Mouse (Mus musculus) MEL (cell line): ENCODE measurements around the gene Pafah2. TPM values are rescaled to one million over a fixed set of nuclear protein-coding genes. Genes with fewer than 3 reads are reported as not detected.

Experiments
- DNase-seq: peaks from one replicate; pipeline ENCODE4 v3.0.0; 2011; ENCODE audit warnings: low read depth, low spot score
- H3K27ac ChIP-seq: 2 replicates; pipeline ENCODE4 v1.5.1; 2012; ENCODE audit warnings: low read depth, mild to moderate bottlenecking, control low read depth, low read length, moderate library complexity; ENCODE audit not compliant: control insufficient read depth
- H3K27me3 ChIP-seq, 2 experiments: fragments of 150-350 bp in 1 of 2; sonication (generic) in 1 of 2; 2 replicates each; pipeline ENCODE4 v1.6.1; 2012; ENCODE audit warnings: low read length in 2 of 2, mild to moderate bottlenecking in 2 of 2, improper control_type of control experiment in 1 of 2, moderate library complexity in 1 of 2; ENCODE audit not compliant: insufficient read depth in 2 of 2, control insufficient read depth in 1 of 2
- H3K36me3 ChIP-seq, 2 experiments: 2 replicates each; pipeline ENCODE4 v1.6.1; 2012 to 2014; ENCODE audit warnings: low read length in 2 of 2, improper control_type of control experiment in 1 of 2, inconsistent platforms in 1 of 2, mild to moderate bottlenecking in 1 of 2; ENCODE audit not compliant: insufficient read depth in 2 of 2, control insufficient read depth in 1 of 2
- H3K4me1 ChIP-seq, 2 experiments: fragments of 150-350 bp in 1 of 2; sonication (generic) in 1 of 2; 2 replicates each; pipeline ENCODE4 v1.6.1; 2012; ENCODE audit warnings: low read length in 2 of 2, improper control_type of control experiment in 1 of 2, mild to moderate bottlenecking in 1 of 2; ENCODE audit not compliant: insufficient read depth in 2 of 2, control insufficient read depth in 1 of 2
- H3K4me3 ChIP-seq, 2 experiments: fragments of 150-350 bp in 1 of 2; sonication (generic) in 1 of 2; 2 replicates each; pipeline ENCODE4 v1.5.1; 2012; ENCODE audit warnings: low read depth in 2 of 2, low read length in 2 of 2, mild to moderate bottlenecking in 2 of 2, moderate library complexity in 2 of 2, control low read depth in 1 of 2, improper control_type of control experiment in 1 of 2; ENCODE audit not compliant: control insufficient read depth in 1 of 2, insufficient read depth in 1 of 2
- H3K79me2 ChIP-seq: 2 replicates; pipeline ENCODE4 v1.6.1; 2012; ENCODE audit warnings: mild to moderate bottlenecking, low read length, moderate library complexity; ENCODE audit not compliant: control insufficient read depth, poor library complexity, insufficient read depth
- H3K9ac ChIP-seq: 2 replicates; pipeline ENCODE4 v1.6.1; 2012; ENCODE audit warnings: low read depth, mild to moderate bottlenecking, control low read depth, low read length, moderate library complexity; ENCODE audit not compliant: control insufficient read depth, poor library complexity, severe bottlenecking
- H3K9me3 ChIP-seq: fragments of 150-350 bp; sonication (generic); replicated peaks from 2 replicates; pipeline ENCODE4 v1.6.1; 2012; ENCODE audit warnings: mild to moderate bottlenecking, low read length, improper control_type of control experiment, moderate library complexity; ENCODE audit not compliant: insufficient read depth
- BHLHE40 ChIP-seq: IDR thresholded peaks from 2 replicates; pipeline ENCODE4 v1.6.1; 2012; ENCODE audit warnings: low read depth, mild to moderate bottlenecking, inconsistent platforms, low read length, improper control_type of control experiment, borderline replicate concordance
- CHD2 ChIP-seq: IDR thresholded peaks from 2 replicates; pipeline ENCODE4 v1.6.1; 2011; ENCODE audit warnings: low read length, improper control_type of control experiment
- E2F4 ChIP-seq: IDR thresholded peaks from 2 replicates; pipeline ENCODE4 v1.6.1; 2011; ENCODE audit warnings: low read depth, low read length, improper control_type of control experiment, borderline replicate concordance
- ELF1 ChIP-seq: IDR thresholded peaks from 2 replicates; pipeline ENCODE4 v1.6.1; 2014; ENCODE audit warnings: low read depth, mild to moderate bottlenecking, inconsistent platforms, low read length, improper control_type of control experiment, moderate library complexity
- EP300 ChIP-seq, 2 experiments: IDR thresholded peaks; 2 replicates each; pipeline ENCODE4 v1.6.1; 2011; ENCODE audit warnings: improper control_type of control experiment in 2 of 2, low read length in 2 of 2, low read depth in 1 of 2, mild to moderate bottlenecking in 1 of 2
- GABPA ChIP-seq: IDR thresholded peaks from 2 replicates; pipeline ENCODE4 v1.6.1; 2012; ENCODE audit warnings: low read depth, mild to moderate bottlenecking, inconsistent platforms, low read length, improper control_type of control experiment, moderate library complexity
- GATA1 ChIP-seq: IDR thresholded peaks from 2 replicates; pipeline ENCODE4 v1.6.1; 2011; ENCODE audit warnings: low read depth, low read length, improper control_type of control experiment
- HCFC1 ChIP-seq: IDR thresholded peaks from 2 replicates; pipeline ENCODE4 v1.6.1; 2012; ENCODE audit warnings: low read depth, mild to moderate bottlenecking, inconsistent platforms, low read length, improper control_type of control experiment, moderate library complexity
- JUND ChIP-seq: IDR thresholded peaks from 2 replicates; pipeline ENCODE4 v1.6.1; 2011; ENCODE audit warnings: low read depth, mild to moderate bottlenecking, improper control_type of control experiment, low read length
- MAZ ChIP-seq: IDR thresholded peaks from 2 replicates; pipeline ENCODE4 v1.6.1; 2012; ENCODE audit warnings: low read depth, mild to moderate bottlenecking, inconsistent platforms, low read length, improper control_type of control experiment
- MEF2A ChIP-seq: IDR thresholded peaks from 2 replicates; pipeline ENCODE4 v1.6.1; 2014; ENCODE audit warnings: low read depth, mild to moderate bottlenecking, inconsistent platforms, low read length, improper control_type of control experiment; ENCODE audit not compliant: poor library complexity, insufficient replicate concordance, severe bottlenecking; ENCODE audit errors: extremely low read depth
- MXI1 ChIP-seq: IDR thresholded peaks from 2 replicates; pipeline ENCODE4 v1.6.1; 2011; ENCODE audit warnings: mild to moderate bottlenecking, low read depth, low read length, improper control_type of control experiment
- MYB ChIP-seq: IDR thresholded peaks from 2 replicates; pipeline ENCODE4 v1.6.1; 2011; ENCODE audit warnings: mild to moderate bottlenecking, low read depth, low read length, improper control_type of control experiment
- NELFE ChIP-seq: IDR thresholded peaks from 2 replicates; pipeline ENCODE4 v1.6.1; 2011; ENCODE audit warnings: low read depth, low read length, improper control_type of control experiment
- NRF1 ChIP-seq: IDR thresholded peaks from 2 replicates; pipeline ENCODE4 v1.6.1; 2014; ENCODE audit warnings: low read depth, mild to moderate bottlenecking, inconsistent platforms, low read length, improper control_type of control experiment, moderate library complexity; ENCODE audit not compliant: poor library complexity, insufficient read depth, severe bottlenecking
- POLR2A ChIP-seq, 2 experiments: IDR thresholded peaks; 2 replicates each; pipeline ENCODE4 v1.6.1; 2011 to 2012; ENCODE audit warnings: low read length in 2 of 2, mild to moderate bottlenecking in 2 of 2, control low read depth in 1 of 2, improper control_type of control experiment in 1 of 2, low read depth in 1 of 2, moderate library complexity in 1 of 2; ENCODE audit not compliant: control insufficient read depth in 1 of 2, insufficient read depth in 1 of 2, poor library complexity in 1 of 2
- POLR2AphosphoS2 ChIP-seq: IDR thresholded peaks from 2 replicates; pipeline ENCODE4 v1.6.1; 2011; ENCODE audit warnings: low read length, improper control_type of control experiment
- POLR2AphosphoS5 ChIP-seq: IDR thresholded peaks from 2 replicates; pipeline ENCODE4 v1.6.1; 2012; ENCODE audit warnings: low read depth, borderline replicate concordance, mild to moderate bottlenecking, inconsistent platforms, low read length, moderate library complexity, mixed read lengths
- RCOR1 ChIP-seq: IDR thresholded peaks from 2 replicates; pipeline ENCODE4 v1.6.1; 2012; ENCODE audit warnings: low read depth, mild to moderate bottlenecking, inconsistent platforms, low read length, improper control_type of control experiment
- SIN3A ChIP-seq: IDR thresholded peaks from 2 replicates; pipeline ENCODE4 v1.6.1; 2012; ENCODE audit warnings: low read length, improper control_type of control experiment, inconsistent platforms
- SMC3 ChIP-seq: IDR thresholded peaks from 2 replicates; pipeline ENCODE4 v1.6.1; 2011; ENCODE audit warnings: low read depth, low read length, improper control_type of control experiment
- TAL1 ChIP-seq: IDR thresholded peaks from 2 replicates; pipeline ENCODE4 v1.6.1; 2012; ENCODE audit warnings: mild to moderate bottlenecking, inconsistent platforms, low read length, moderate library complexity, mixed read lengths
- TCF12 ChIP-seq: IDR thresholded peaks from 2 replicates; pipeline ENCODE4 v1.6.1; 2014; ENCODE audit warnings: low read depth, mild to moderate bottlenecking, inconsistent platforms, low read length, improper control_type of control experiment, moderate library complexity
- UBTF ChIP-seq: IDR thresholded peaks from 2 replicates; pipeline ENCODE4 v1.6.1; 2012; ENCODE audit warnings: low read depth, mild to moderate bottlenecking, inconsistent platforms, low read length, improper control_type of control experiment, moderate library complexity, borderline replicate concordance; ENCODE audit not compliant: insufficient read depth
- USF2 ChIP-seq, 2 experiments: IDR thresholded peaks; 2 replicates each; pipeline ENCODE4 v1.6.1; 2011 to 2012; ENCODE audit warnings: improper control_type of control experiment in 2 of 2, low read length in 2 of 2, borderline replicate concordance in 1 of 2, inconsistent platforms in 1 of 2, low read depth in 1 of 2, mild to moderate bottlenecking in 1 of 2; ENCODE audit not compliant: insufficient read depth in 1 of 2
- ZKSCAN1 ChIP-seq: IDR thresholded peaks from 2 replicates; pipeline ENCODE4 v1.6.1; 2012; ENCODE audit warnings: low read depth, mild to moderate bottlenecking, inconsistent platforms, low read length, improper control_type of control experiment, moderate library complexity
- ZMIZ1 ChIP-seq: IDR thresholded peaks from 2 replicates; pipeline ENCODE4 v1.6.1; 2012; ENCODE audit warnings: low read depth, mild to moderate bottlenecking, inconsistent platforms, low read length, improper control_type of control experiment, moderate library complexity
- ZNF384 ChIP-seq: IDR thresholded peaks from 2 replicates; pipeline ENCODE4 v1.6.1; 2012; ENCODE audit warnings: low read depth, mild to moderate bottlenecking, inconsistent platforms, low read length, improper control_type of control experiment
- polyA plus RNA-seq, 2 experiments: library from polyadenylated mRNA; stranded (reverse) in 1 of 2; unstranded in 1 of 2; fragments of >175 nt in 1 of 2; fragments of >200 nt in 1 of 2; gene quantifications; 2 replicates each; pipeline versions ENCODE4 v1.2.1 to v1.2.4; 2012; ENCODE audit warnings: low replicate concordance in 2 of 2, low read depth in 1 of 2; ENCODE audit not compliant: insufficient read length in 2 of 2, insufficient read depth in 1 of 2, missing spikeins in 1 of 2
- total RNA-seq: library from RNA; depleted of rRNA; stranded (reverse); fragments of 300-350 nt; gene quantifications from 2 replicates; pipeline ENCODE4 v1.2.3, GENCODE M21; 2012

The Pafah2 gene
- total and polyA plus RNA-seq, 3 experiments: 6.0 to 10.6 TPM; not detected in 1

DNA sequence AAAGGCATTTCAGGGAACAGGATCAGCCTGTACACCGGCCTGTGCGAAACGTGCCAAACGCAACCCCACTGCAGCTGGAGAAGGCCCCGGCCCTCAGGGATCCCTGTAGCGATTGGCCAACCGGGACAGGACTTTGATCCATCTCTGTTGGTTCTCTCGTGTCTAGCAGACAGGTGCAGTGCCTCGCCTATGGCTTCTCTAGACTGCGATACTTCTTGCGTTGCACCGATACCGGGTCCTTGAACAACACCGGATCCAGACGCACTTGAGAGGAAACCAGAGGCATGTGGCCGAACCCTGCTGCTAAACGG lies 38.7 kb upstream of the Pafah2 start:
- no peak overlapping the region for H3K4me3 ChIP-seq
- H3K4me1 ChIP-seq: peaks cover 0 to 20% of the 10 kb centered on the region in 2 experiments; a peak in 2 of 4 replicates
- no peak for TF ChIP-seq POLR2AphosphoS5
- TF ChIP-seq MXI1: no peak
- no peak for TF ChIP-seq GABPA
- no peak for TF ChIP-seq ZKSCAN1
- TF ChIP-seq SIN3A: no peak
- no peak for TF ChIP-seq ZNF384
- no peak for TF ChIP-seq USF2 (IDR thresholded peaks at IDR 0.05; ENCODE audit: borderline replicate concordance in 1 of 2, insufficient read depth in 1 of 2, low read depth in 1 of 2, low read length in 2 of 2)
- TF ChIP-seq NRF1: no peak
- no peak for TF ChIP-seq EP300 (IDR thresholded peaks at IDR 0.05; ENCODE audit: low read depth in 1 of 2, low read length in 2 of 2)
- no peak for TF ChIP-seq POLR2A (IDR thresholded peaks at IDR 0.05; ENCODE audit: control insufficient read depth in 1 of 2, insufficient read depth in 1 of 2, low read depth in 1 of 2, low read length in 2 of 2, poor library complexity in 1 of 2)
- no peak for TF ChIP-seq MYB
- TF ChIP-seq POLR2AphosphoS2: no peak
- no peak for TF ChIP-seq HCFC1
- TF ChIP-seq RCOR1: no peak
- no peak for TF ChIP-seq ZMIZ1
- TF ChIP-seq ELF1: no peak
- H3K9me3 ChIP-seq: no peaks in the 10 kb centered on the region
- DNase-seq: no peak
- no peaks in the 10 kb centered on the region for H3K27me3 ChIP-seq
- peaks cover 0 to 4% of the 10 kb centered on the region in 2 experiments; a peak in 2 of 4 replicates for H3K36me3 ChIP-seq
- H3K27ac ChIP-seq: no peak overlapping the region
- no peak overlapping the region for H3K9ac ChIP-seq
- H3K79me2 ChIP-seq: no peaks in the 10 kb centered on the region

DNA sequence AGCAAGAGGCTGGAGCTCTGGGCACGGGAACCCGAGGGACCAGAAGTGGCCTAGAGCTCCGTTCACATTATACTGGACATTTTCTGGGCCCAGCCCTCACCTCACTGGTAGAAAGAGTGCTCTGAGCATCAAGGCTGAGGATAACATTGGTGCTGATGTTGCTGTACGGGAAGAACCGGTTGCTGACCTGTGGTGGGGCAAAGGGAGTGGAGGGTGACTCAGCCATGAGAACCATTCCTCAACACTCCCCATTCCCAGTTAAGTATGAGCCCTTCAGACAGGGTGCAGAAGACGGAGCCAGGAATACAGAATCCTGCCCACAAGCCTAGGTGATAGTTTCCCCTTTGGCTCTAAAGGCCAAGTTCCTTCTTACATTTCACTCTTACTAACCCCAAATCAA lies 36.5 kb upstream of the Pafah2 start:
- Histone ChIP-seq H3K27ac (no peak overlapping the region), H3K4me1 (peaks cover 0 to 12% of the 10 kb centered on the region in 2 experiments; a peak in 2 of 4 replicates), H3K36me3 (no peaks in the 10 kb centered on the region; a peak in 1 of 4 replicates), H3K9ac (no peak overlapping the region), H3K79me2 (no peaks in the 10 kb centered on the region), H3K27me3 (no peaks in the 10 kb centered on the region), H3K9me3 (no peaks in the 10 kb centered on the region), H3K4me3 (no peak overlapping the region)
- TF ChIP-seq MAZ (no peak), E2F4 (no peak), BHLHE40 (no peak), SMC3 (no peak), SIN3A (no peak), UBTF (no peak), CHD2 (no peak), GATA1 (no peak), POLR2AphosphoS5 (no peak), ZKSCAN1 (no peak), NELFE (no peak), GABPA (no peak), TCF12 (no peak), MEF2A (no peak), ZMIZ1 (no peak), JUND (no peak), POLR2A (IDR thresholded peaks at IDR 0.05; ENCODE audit: control insufficient read depth in 1 of 2, insufficient read depth in 1 of 2, low read depth in 1 of 2, low read length in 2 of 2, poor library complexity in 1 of 2) (no peak), TAL1 (no peak), ELF1 (no peak)
- DNase-seq: no peak
